Mouse (Mus musculus): ENCODE measurements around the gene Mrpl20.

Gene Mrpl20

GRCm38 (mm10) chr4:155802741-155803339 is at the start of gene Mrpl20:
Mrpl20 (plus strand) TSS chr4:155802878.
- DNase-seq (ENCODE audit: low read depth, low spot score): no peak

GRCm38 (mm10) chr4:155757011-155757410 is 45.7 kb upstream of the Mrpl20 start:
- DNase-seq (ENCODE audit: low read depth, low spot score): no peak

GRCm38 (mm10) chr4:155759862-155760612 is 42.6 kb upstream of the Mrpl20 start:
- no peak for DNase-seq (ENCODE audit: low read depth, low spot score)

- DNase-seq (ENCODE audit: low read depth, low spot score): peak; percentile 89
These were observed 41.9 kb upstream of the Mrpl20 start, which contains the start of gene Atad3a for GRCm38 (mm10) chr4:155760613-155761355. Atad3a (minus strand) TSS chr4:155761093.

- no peak for DNase-seq (ENCODE audit: low read depth, low spot score)
These were observed 41.1 kb upstream of the Mrpl20 start for GRCm38 (mm10) chr4:155761356-155762099.

GRCm38 (mm10) chr4:155762357-155762756 is 40.3 kb upstream of the Mrpl20 start:
- no peak for DNase-seq (ENCODE audit: low read depth, low spot score)

GRCm38 (mm10) chr4:155769496-155769879 is 33.2 kb upstream of the Mrpl20 start:
- no peak for DNase-seq (ENCODE audit: low read depth, low spot score)

GRCm38 (mm10) chr4:155769880-155770512 is 32.7 kb upstream of the Mrpl20 start:
- DNase-seq (ENCODE audit: low read depth, low spot score): no peak

GRCm38 (mm10) chr4:155770626-155771025 is 32.1 kb upstream of the Mrpl20 start:
- DNase-seq (ENCODE audit: low read depth, low spot score): no peak

- no peak for DNase-seq (ENCODE audit: low read depth, low spot score)
These were observed 31.0 kb upstream of the Mrpl20 start for GRCm38 (mm10) chr4:155771706-155772105.

GRCm38 (mm10) chr4:155772786-155773185 is 29.9 kb upstream of the Mrpl20 start:
- DNase-seq (ENCODE audit: low read depth, low spot score): no peak

GRCm38 (mm10) chr4:155773335-155774078 is 29.2 kb upstream of the Mrpl20 start:
- DNase-seq (ENCODE audit: low read depth, low spot score): no peak

- no peak for DNase-seq (ENCODE audit: low read depth, low spot score)
These were observed 28.4 kb upstream of the Mrpl20 start, which contains the start of gene Vwa1 for GRCm38 (mm10) chr4:155774280-155774754. Vwa1 (minus strand) TSS chr4:155774698.

- DNase-seq (ENCODE audit: low read depth, low spot score): no peak
These were observed 27.5 kb upstream of the Mrpl20 start for GRCm38 (mm10) chr4:155774971-155775740.

- no peak for DNase-seq (ENCODE audit: low read depth, low spot score)
These were observed 26.8 kb upstream of the Mrpl20 start for GRCm38 (mm10) chr4:155775855-155776254.

GRCm38 (mm10) chr4:155776704-155777335 is 25.9 kb upstream of the Mrpl20 start:
- no peak for DNase-seq (ENCODE audit: low read depth, low spot score)

GRCm38 (mm10) chr4:155777816-155778215 is 24.9 kb upstream of the Mrpl20 start:
- no peak for DNase-seq (ENCODE audit: low read depth, low spot score)

GRCm38 (mm10) chr4:155779498-155779897 is 23.2 kb upstream of the Mrpl20 start:
- no peak for DNase-seq (ENCODE audit: low read depth, low spot score)

GRCm38 (mm10) chr4:155780895-155781294 is 21.8 kb upstream of the Mrpl20 start:
- DNase-seq (ENCODE audit: low read depth, low spot score): no peak

Data from brain, embryonic 18.5 days (tissue).